Mouse (Mus musculus) neural tube, embryonic 14.5 days (tissue): ENCODE data around the gene Plcd3. TPM values are rescaled to one million over a fixed set of nuclear protein-coding genes. Genes with fewer than 3 reads are reported as not detected.

Experiments used
- ATAC-seq: fragments of 200-750 bp; cut with Nextera tagmentation; 2 replicates; pipeline ENCODE4 v1.8.0; 2017; ENCODE audit warnings: low read depth, mild to moderate bottlenecking, moderate TSS enrichment, moderate library complexity
- H3K27ac ChIP-seq: fragments of 300-500 bp; sonication (generic); 2 replicates; pipeline ENCODE4 v1.5.1; 2014; ENCODE audit warnings: low read depth, mild to moderate bottlenecking, control low read depth, low read length, moderate library complexity, mixed read lengths
- H3K27me3 ChIP-seq: fragments of 300-500 bp; sonication (generic); 2 replicates; pipeline ENCODE4 v1.6.1; 2014; ENCODE audit warnings: low read length; ENCODE audit not compliant: control insufficient read depth, insufficient read depth
- H3K36me3 ChIP-seq: fragments of 300-500 bp; sonication (generic); 2 replicates; pipeline ENCODE4 v1.6.1; 2014; ENCODE audit warnings: low read length, mixed read lengths; ENCODE audit not compliant: control insufficient read depth, insufficient read depth
- H3K4me1 ChIP-seq: fragments of 300-500 bp; sonication (generic); 2 replicates; pipeline ENCODE4 v1.6.1; 2014; ENCODE audit warnings: low read length; ENCODE audit not compliant: control insufficient read depth, insufficient read depth
- H3K4me2 ChIP-seq: fragments of 300-500 bp; sonication (generic); 2 replicates; pipeline ENCODE4 v1.6.1; 2014; ENCODE audit warnings: mild to moderate bottlenecking, low read depth, low read length, control low read depth
- H3K4me3 ChIP-seq: fragments of 300-500 bp; sonication (generic); 2 replicates; pipeline ENCODE4 v1.5.1; 2014; ENCODE audit warnings: low read depth, low read length, control low read depth, mixed read lengths
- H3K9ac ChIP-seq: fragments of 300-500 bp; sonication (generic); replicated peaks from 2 replicates; pipeline ENCODE4 v1.6.1; 2014; ENCODE audit warnings: low read depth, mild to moderate bottlenecking, control low read depth, low read length, mixed read lengths
- H3K9me3 ChIP-seq: fragments of 300-500 bp; sonication (generic); 2 replicates; pipeline ENCODE4 v1.6.1; 2016; ENCODE audit warnings: low read length; ENCODE audit not compliant: control insufficient read depth
- WGBS: fragments of 180-500 bp; shearing (Covaris S2); extraction: QIAGEN DNeasy Blood & Tissue Kit; methylation state at CpG from one replicate; pipeline ENCODE4 v1.1.7; 2014; 5-methylcytosine and 5-hydroxymethylcytosine counted together
- polyA plus RNA-seq: library from polyadenylated mRNA; unstranded; fragments of >200 nt; fragmentation: Nextera tagmentation; extraction: Ambion mirVana; gene quantifications from 2 replicates; pipeline ENCODE4 v1.2.1, GENCODE M21; 2014

Gene Plcd3
- polyA plus RNA-seq, 1 experiment from 2014 or later = 1.4 TPM

DNA sequence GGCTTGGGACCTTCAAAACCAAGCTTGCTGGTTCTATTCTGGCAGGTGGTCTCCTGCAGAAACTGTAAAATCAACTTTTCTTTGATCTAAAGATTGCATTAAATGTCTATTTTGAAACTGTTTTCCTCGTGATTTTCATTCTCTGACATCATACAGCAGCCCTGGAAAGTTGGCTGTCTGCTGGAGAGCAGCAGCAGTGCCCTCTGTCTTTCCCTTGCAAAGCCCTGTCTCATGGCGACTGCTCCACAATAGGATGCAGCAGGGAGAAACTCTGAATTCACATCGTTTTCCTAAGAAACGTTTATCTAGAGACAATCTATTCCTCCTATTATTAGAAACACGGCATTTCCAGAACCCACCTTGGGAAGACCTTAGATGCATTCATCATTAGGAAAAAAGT lies 18.2 kb upstream of the Plcd3 start:
- no peak overlapping the region for H3K4me2 ChIP-seq
- no peaks in the 10 kb centered on the region for H3K27me3 ChIP-seq
- no peaks in the 10 kb centered on the region for H3K36me3 ChIP-seq
- ATAC-seq = no peak
- 55% methylated on average over 5 of the region's 5 CpGs for WGBS
- H3K9me3 ChIP-seq = no peaks in the 10 kb centered on the region
- H3K9ac ChIP-seq = no peak overlapping the region
- H3K4me1 ChIP-seq = peaks cover 7% of the 10 kb centered on the region
- no peak overlapping the region for H3K4me3 ChIP-seq
- H3K27ac ChIP-seq = no peak overlapping the region

- peak overlapping the region; percentile 59; the same call in 1 of the 2 replicates for H3K4me3 ChIP-seq
- H3K27ac ChIP-seq = no peak overlapping the region
- H3K36me3 ChIP-seq = no peaks in the 10 kb centered on the region
- peak overlapping the region; percentile 78 for H3K4me2 ChIP-seq
- peaks cover 7% of the 10 kb centered on the region for H3K4me1 ChIP-seq
- ATAC-seq = no peak
- no peak overlapping the region for H3K9ac ChIP-seq
- H3K27me3 ChIP-seq = no peaks in the 10 kb centered on the region
- H3K9me3 ChIP-seq = no peaks in the 10 kb centered on the region
- whole genome bisulfite sequencing = 87% methylated on average over 2 of the region's 2 CpGs
Measured at GRCm38 (mm10) chr11:103118866-103119265, 17.4 kb upstream of the Plcd3 start.

- peak overlapping the region; percentile 60 for H3K9ac ChIP-seq
- WGBS = 0% methylated on average over 38 of the region's 38 CpGs
- H3K4me1 ChIP-seq = peaks cover 7% of the 10 kb centered on the region
- H3K36me3 ChIP-seq = no peaks in the 10 kb centered on the region
- no peaks in the 10 kb centered on the region for H3K9me3 ChIP-seq
- H3K4me2 ChIP-seq = peak overlapping the region; percentile 78
- no peak for ATAC-seq
- peak overlapping the region; percentile 59 for H3K4me3 ChIP-seq
- peak overlapping the region; percentile 55; the same call in 1 of the 2 replicates for H3K27ac ChIP-seq
- no peaks in the 10 kb centered on the region for H3K27me3 ChIP-seq
Measured at GRCm38 (mm10) chr11:103117591-103118009, 16.1 kb upstream of the Plcd3 start.

- WGBS = under 1% methylated on average over 34 of the region's 35 CpGs
- H3K27me3 ChIP-seq = no peaks in the 10 kb centered on the region
- peak overlapping the region; percentile 59 for H3K4me3 ChIP-seq
- ATAC-seq = peak; percentile 26; the same call in 1 of the 2 replicates
- H3K4me2 ChIP-seq = peak overlapping the region; percentile 78
- H3K4me1 ChIP-seq = peaks cover 12% of the 10 kb centered on the region
- peak overlapping the region; percentile 60 for H3K9ac ChIP-seq
- no peaks in the 10 kb centered on the region for H3K36me3 ChIP-seq
- no peaks in the 10 kb centered on the region for H3K9me3 ChIP-seq
- peak overlapping the region; percentile 88; the same call in 1 of the 2 replicates for H3K27ac ChIP-seq
Measured at GRCm38 (mm10) chr11:103116959-103117590, 15.6 kb upstream of the Plcd3 start.

- Histone ChIP-seq H3K36me3 (no peaks in the 10 kb centered on the region), H3K4me2 (peak within 1 kb of the TSS; percentile 78), H3K27me3 (peaks cover 3% of the 10 kb centered on the region), H3K9me3 (no peaks in the 10 kb centered on the region), H3K27ac (peak within 1 kb of the TSS; percentile 90), H3K4me3 (peak within 1 kb of the TSS; percentile 59), H3K4me1 (peaks cover 12% of the 10 kb centered on the region), H3K9ac (peak within 1 kb of the TSS; percentile 74)
- under 1% methylated on average over 53 of the region's 53 CpGs for WGBS
- peak; percentile 96 for ATAC-seq
Measured at GRCm38 (mm10) chr11:103116008-103116818, 14.8 kb upstream of the Plcd3 start, which contains the start of gene Hexim1. Gene Hexim1 (plus strand): TSS chr11:103116231.

GRCm38 (mm10) chr11:103115163-103116007 lies 13.9 kb upstream of the Plcd3 start:
- H3K4me2 ChIP-seq = peak overlapping the region; percentile 78
- WGBS = under 1% methylated on average over 34 of the region's 34 CpGs

GRCm38 (mm10) chr11:103114270-103114943 lies 12.9 kb upstream of the Plcd3 start:
- Histone ChIP-seq H3K9ac (peak overlapping the region; percentile 74), H3K4me1 (peaks cover 12% of the 10 kb centered on the region), H3K36me3 (no peaks in the 10 kb centered on the region), H3K4me3 (peak overlapping the region; percentile 59), H3K27me3 (peaks cover 4% of the 10 kb centered on the region), H3K9me3 (no peaks in the 10 kb centered on the region), H3K4me2 (peak overlapping the region; percentile 78), H3K27ac (peak overlapping the region; percentile 90; the same call in 1 of the 2 replicates)
- WGBS = 89% methylated on average over 11 of the region's 11 CpGs
- no peak for ATAC-seq

More at GRCm38 (mm10) chr11:103115163-103116007, 13.9 kb upstream of the Plcd3 start:
- Histone ChIP-seq H3K27ac (peak overlapping the region; percentile 90), H3K9ac (peak overlapping the region; percentile 74), H3K27me3 (peaks cover 4% of the 10 kb centered on the region), H3K9me3 (no peaks in the 10 kb centered on the region), H3K4me3 (peak overlapping the region; percentile 59), H3K4me1 (peaks cover 12% of the 10 kb centered on the region), H3K36me3 (no peaks in the 10 kb centered on the region)
- ATAC-seq = peak; percentile 79

DNA sequence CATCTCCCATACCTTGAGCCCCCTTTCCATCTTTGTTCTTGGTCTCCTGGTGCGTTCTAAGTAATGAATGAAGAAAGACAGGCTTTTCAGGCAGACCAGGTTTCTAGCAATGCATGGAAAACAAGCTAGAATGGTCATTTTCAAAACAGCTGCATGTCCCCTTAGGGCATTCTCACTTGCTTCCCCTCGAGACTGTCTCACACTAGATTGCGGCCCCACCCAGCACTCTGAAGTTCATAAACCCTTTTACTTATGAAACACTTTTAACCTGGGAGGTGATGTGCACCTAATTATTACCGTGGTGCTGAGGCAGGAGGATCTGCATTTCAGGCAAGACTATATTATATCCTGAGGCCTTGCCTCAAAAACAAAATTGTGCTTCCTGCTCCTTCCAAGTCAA lies 12.3 kb upstream of the Plcd3 start:
- no peak for ATAC-seq
- no peak overlapping the region for H3K4me3 ChIP-seq
- peaks cover 12% of the 10 kb centered on the region for H3K4me1 ChIP-seq
- WGBS = 76% methylated on average over 4 of the region's 4 CpGs
- no peak overlapping the region for H3K9ac ChIP-seq
- H3K36me3 ChIP-seq = no peaks in the 10 kb centered on the region
- no peak overlapping the region for H3K27ac ChIP-seq
- H3K9me3 ChIP-seq = no peaks in the 10 kb centered on the region
- no peak overlapping the region for H3K4me2 ChIP-seq
- H3K27me3 ChIP-seq = peaks cover 4% of the 10 kb centered on the region
